Mouse (Mus musculus) forebrain, embryonic 15.5 days (tissue): ENCODE measurements around the gene Mdp1. TPM values are rescaled to one million over a fixed set of nuclear protein-coding genes. Genes with fewer than 3 reads are reported as not detected.

Experiments
- ATAC-seq: fragments of 200-750 bp; cut with Nextera tagmentation; replicated peaks from 2 replicates; pipeline ENCODE4 v1.8.0; 2017; ENCODE audit warnings: mild to moderate bottlenecking, moderate TSS enrichment, moderate library complexity
- H3K27ac ChIP-seq: fragments of 300-500 bp; sonication (generic); replicated peaks from 2 replicates; pipeline ENCODE4 v1.5.1; 2015; ENCODE audit warnings: mild to moderate bottlenecking, inconsistent platforms
- H3K27me3 ChIP-seq: fragments of 300-500 bp; sonication (generic); 2 replicates; pipeline ENCODE4 v1.6.1; 2015; ENCODE audit warnings: inconsistent platforms
- H3K36me3 ChIP-seq: fragments of 300-500 bp; sonication (generic); 2 replicates; pipeline ENCODE4 v1.6.1; 2015; ENCODE audit warnings: mild to moderate bottlenecking, inconsistent platforms
- H3K4me1 ChIP-seq: fragments of 300-500 bp; sonication (generic); 2 replicates; pipeline ENCODE4 v1.6.1; 2015; ENCODE audit warnings: inconsistent platforms
- H3K4me2 ChIP-seq: fragments of 300-500 bp; sonication (generic); replicated peaks from 2 replicates; pipeline ENCODE4 v1.6.1; 2015; ENCODE audit warnings: mild to moderate bottlenecking, inconsistent platforms
- H3K4me3 ChIP-seq: fragments of 300-500 bp; sonication (generic); 2 replicates; pipeline ENCODE4 v1.5.1; 2015; ENCODE audit warnings: mild to moderate bottlenecking, inconsistent platforms
- H3K9ac ChIP-seq: fragments of 300-500 bp; sonication (generic); replicated peaks from 2 replicates; pipeline ENCODE4 v1.6.1; 2015; ENCODE audit warnings: mild to moderate bottlenecking, inconsistent platforms
- H3K9me3 ChIP-seq: fragments of 300-500 bp; sonication (generic); 2 replicates; pipeline ENCODE4 v1.6.1; 2016; ENCODE audit warnings: inconsistent platforms
- WGBS: fragments of 180-500 bp; shearing (Covaris S2); methylation state at CpG from one replicate; pipeline ENCODE4 v1.1.7; 2015; ENCODE audit warnings: mixed read lengths; 5-methylcytosine and 5-hydroxymethylcytosine counted together
- polyA plus RNA-seq: library from polyadenylated mRNA; unstranded; fragments of >200 nt; fragmentation: Nextera tagmentation; extraction: Ambion mirVana; gene quantifications from 2 replicates; pipeline ENCODE4 v1.2.1, GENCODE M21; 2015

The Mdp1 gene
- polyA plus RNA-seq, 1 experiment from 2014 or later = 66.0 TPM

GRCm38 (mm10) chr14:55613346-55613745 lies 47.0 kb downstream of the Mdp1 start:
- H3K36me3 ChIP-seq = peaks cover 16% of the 10 kb centered on the region
- H3K4me2 ChIP-seq = no peak overlapping the region
- no peak overlapping the region for H3K9ac ChIP-seq
- ATAC-seq = no peak
- 0 out of 2 replicates have a peak, but pooled peaks cover under 1% of the 10 kb centered on the region for H3K4me1 ChIP-seq
- no peaks in the 10 kb centered on the region for H3K9me3 ChIP-seq
- H3K4me3 ChIP-seq = no peak overlapping the region
- H3K27me3 ChIP-seq = no peaks in the 10 kb centered on the region
- WGBS = 65% methylated on average over 6 of the region's 6 CpGs
- no peak overlapping the region for H3K27ac ChIP-seq

- no peak overlapping the region for H3K4me3 ChIP-seq
- H3K9ac ChIP-seq = no peak overlapping the region
- no peaks in the 10 kb centered on the region for H3K9me3 ChIP-seq
- 100% methylated on average over 6 of the region's 6 CpGs for WGBS
- peaks cover 39% of the 10 kb centered on the region for H3K36me3 ChIP-seq
- no peak overlapping the region for H3K27ac ChIP-seq
- H3K4me2 ChIP-seq = no peak overlapping the region
- no peak for ATAC-seq
- H3K4me1 ChIP-seq = peaks cover 8% of the 10 kb centered on the region; the same call in 1 of the 2 replicates
- H3K27me3 ChIP-seq = no peaks in the 10 kb centered on the region
Measured at GRCm38 (mm10) chr14:55608339-55608738, 52.0 kb downstream of the Mdp1 start.

Other genes with a start within 250 kb of the Mdp1 start
- gene Dhrs4, start 181.8 kb downstream of the Mdp1 start, polyA plus RNA-seq = 49.6 and 60.0 TPM in 2 replicates
- 30.2 and 33.4 TPM in 2 replicates for gene Carmil3, start 169.9 kb downstream of the Mdp1 start, polyA plus RNA-seq
- 9.1 and 10.3 TPM in 2 replicates for gene Cpne6, start 150.1 kb downstream of the Mdp1 start, polyA plus RNA-seq
- 0.09 and 0.11 TPM in 2 replicates for gene Nrl, start 135.5 kb downstream of the Mdp1 start, polyA plus RNA-seq
- gene Pck2, start 120.2 kb downstream of the Mdp1 start, polyA plus RNA-seq = 18.2 and 25.1 TPM in 2 replicates
- 121 and 132 TPM in 2 replicates for gene Dcaf11, start 100.5 kb downstream of the Mdp1 start, polyA plus RNA-seq
- 0.49 and 0.60 TPM in 2 replicates for gene A730061H03Rik, start 100.1 kb downstream of the Mdp1 start, polyA plus RNA-seq
- not detected in 2 replicates for gene Fitm1, start 84.9 kb downstream of the Mdp1 start, polyA plus RNA-seq
- 187 and 189 TPM in 2 replicates for gene Psme1, start 82.4 kb downstream of the Mdp1 start, polyA plus RNA-seq
- 15.0 and 16.0 TPM in 2 replicates for gene Emc9, start 75.2 kb downstream of the Mdp1 start, polyA plus RNA-seq
- gene Psme2, start 69.4 kb downstream of the Mdp1 start, polyA plus RNA-seq = 187 and 211 TPM in 2 replicates
- 17.7 TPM in 2 replicates for gene Rnf31, start 68.8 kb downstream of the Mdp1 start, polyA plus RNA-seq
- gene Irf9, start 56.9 kb downstream of the Mdp1 start, polyA plus RNA-seq = 7.2 and 8.1 TPM in 2 replicates
- 11.3 and 11.5 TPM in 2 replicates for gene Rec8, start 42.5 kb downstream of the Mdp1 start, polyA plus RNA-seq
- 82.0 and 82.1 TPM in 2 replicates for gene Ipo4, start 24.6 kb downstream of the Mdp1 start, polyA plus RNA-seq
- gene Gm49378, start 22.6 kb downstream of the Mdp1 start, polyA plus RNA-seq = 1.4 and 2.0 TPM in 2 replicates
- gene Tm9sf1, start 16.7 kb downstream of the Mdp1 start, polyA plus RNA-seq = 61.7 and 67.2 TPM in 2 replicates
- gene Tssk4, start 10.3 kb downstream of the Mdp1 start, polyA plus RNA-seq = 0.38 and 0.53 TPM in 2 replicates
- 56.7 and 62.2 TPM in 2 replicates for gene Gmpr2, start 11.4 kb upstream of the Mdp1 start, polyA plus RNA-seq
- 563 and 611 TPM in 2 replicates for gene Nedd8, start 11.6 kb upstream of the Mdp1 start, polyA plus RNA-seq
- 32.9 and 36.2 TPM in 2 replicates for gene Tinf2, start 21.3 kb upstream of the Mdp1 start, polyA plus RNA-seq
- gene Tgm1, start 53.4 kb upstream of the Mdp1 start, polyA plus RNA-seq = 0.09 and 0.20 TPM in 2 replicates
- 49.9 and 51.4 TPM in 2 replicates for gene Rabggta, start 61.8 kb upstream of the Mdp1 start, polyA plus RNA-seq
- 77.1 and 82.7 TPM in 2 replicates for gene Dhrs1, start 85.2 kb upstream of the Mdp1 start, polyA plus RNA-seq
- 39.7 and 41.4 TPM in 2 replicates for gene Nop9, start 85.2 kb upstream of the Mdp1 start, polyA plus RNA-seq
- gene Cideb, start 98.0 kb upstream of the Mdp1 start, polyA plus RNA-seq = 0.15 and 0.29 TPM in 2 replicates
- 0.10 and 0.24 TPM in 2 replicates for gene Ltb4r2, start 100.9 kb upstream of the Mdp1 start, polyA plus RNA-seq
- 0.26 TPM in 1 of 2 replicates, not detected in the other for gene Ltb4r1, start 105.5 kb upstream of the Mdp1 start, polyA plus RNA-seq
- 2.9 and 4.0 TPM in 2 replicates for gene Adcy4, start 123.6 kb upstream of the Mdp1 start, polyA plus RNA-seq
- 1.1 and 2.3 TPM in 2 replicates for gene Ripk3, start 128.4 kb upstream of the Mdp1 start, polyA plus RNA-seq
- 10.9 and 13.6 TPM in 2 replicates for gene Nfatc4, start 162.6 kb upstream of the Mdp1 start, polyA plus RNA-seq
- gene Nynrin, start 193.5 kb upstream of the Mdp1 start, polyA plus RNA-seq = 10.5 and 10.7 TPM in 2 replicates
- gene Cbln3, start 223.9 kb upstream of the Mdp1 start, polyA plus RNA-seq = 0.29 and 0.32 TPM in 2 replicates
- 10.1 and 10.4 TPM in 2 replicates for gene Khnyn, start 224.4 kb upstream of the Mdp1 start, polyA plus RNA-seq
- gene Sdr39u1, start 239.8 kb upstream of the Mdp1 start, polyA plus RNA-seq = 106 and 112 TPM in 2 replicates